Mouse (Mus musculus) ovary, postnatal 14 days (tissue): ENCODE results near the gene Tnfsf13b.
A peak's percentile ranks its signal among the peaks of the same experiment; 100 is the strongest.

Source experiments
- DNase-seq: peaks from one replicate; pipeline ENCODE4 v3.0.0; 2022; ENCODE audit warnings: low spot score

Tnfsf13b gene

DNA sequence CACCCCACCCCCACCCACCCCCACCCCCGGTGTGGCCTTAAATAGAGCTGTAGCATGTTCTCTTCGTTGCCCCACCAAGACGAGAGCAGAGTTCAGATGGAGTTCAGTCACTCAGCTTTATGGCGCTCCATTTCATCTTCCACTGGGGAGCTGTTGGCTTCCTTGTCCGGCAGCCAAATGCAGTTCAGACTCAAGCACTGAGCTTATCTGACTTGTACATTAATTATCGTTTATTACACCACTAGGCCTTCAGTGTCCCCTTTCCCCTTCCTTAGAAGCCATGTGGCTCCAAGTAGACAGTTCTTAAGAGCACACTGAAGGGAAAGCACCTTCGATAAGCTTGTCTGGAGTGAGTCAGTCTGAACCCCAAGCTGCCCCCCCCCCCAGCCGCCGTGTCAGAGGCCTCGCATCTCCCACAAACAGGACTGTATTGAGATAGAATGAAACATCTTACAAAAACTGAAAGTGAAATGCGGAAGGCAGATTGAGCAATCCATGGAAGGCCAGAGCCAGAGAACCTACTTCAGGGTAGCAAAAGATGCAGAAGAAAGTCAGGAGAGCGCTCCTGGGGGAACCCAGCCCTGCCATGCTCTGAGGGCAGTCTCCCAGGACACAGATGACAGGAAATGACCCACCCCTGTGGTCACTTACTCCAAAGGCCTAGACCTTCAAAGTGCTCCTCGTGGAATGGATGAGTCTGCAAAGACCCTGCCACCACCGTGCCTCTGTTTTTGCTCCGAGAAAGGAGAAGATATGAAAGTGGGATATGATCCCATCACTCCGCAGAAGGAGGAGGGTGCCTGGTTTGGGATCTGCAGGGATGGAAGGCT is at the start of gene Tnfsf13b:
Gene Tnfsf13b, plus strand, starts transcription at position 312 of the 830 bp plus-strand sequence.
- peak; percentile 12 for DNase-seq

DNA sequence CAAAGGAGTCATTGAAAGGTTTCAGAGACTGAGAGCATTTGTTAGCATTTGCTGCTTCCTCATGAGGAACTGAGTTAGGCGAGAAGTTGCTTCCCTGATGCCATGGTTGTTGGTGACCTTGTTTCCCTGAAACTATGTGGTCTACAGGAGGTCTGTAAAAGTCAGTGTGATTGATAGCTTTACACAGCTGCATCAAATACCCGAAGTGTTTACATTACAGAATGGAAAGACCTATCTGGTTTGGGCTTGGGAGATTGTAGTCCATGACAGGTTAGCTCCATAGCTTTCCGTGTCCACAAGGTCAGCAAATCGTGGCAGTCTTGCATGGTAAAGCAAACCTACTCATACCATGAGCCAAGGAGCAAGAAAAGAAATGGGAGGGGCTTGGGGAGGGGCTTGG is 47.9 kb upstream of the Tnfsf13b start:
- no peak for DNase-seq

DNA sequence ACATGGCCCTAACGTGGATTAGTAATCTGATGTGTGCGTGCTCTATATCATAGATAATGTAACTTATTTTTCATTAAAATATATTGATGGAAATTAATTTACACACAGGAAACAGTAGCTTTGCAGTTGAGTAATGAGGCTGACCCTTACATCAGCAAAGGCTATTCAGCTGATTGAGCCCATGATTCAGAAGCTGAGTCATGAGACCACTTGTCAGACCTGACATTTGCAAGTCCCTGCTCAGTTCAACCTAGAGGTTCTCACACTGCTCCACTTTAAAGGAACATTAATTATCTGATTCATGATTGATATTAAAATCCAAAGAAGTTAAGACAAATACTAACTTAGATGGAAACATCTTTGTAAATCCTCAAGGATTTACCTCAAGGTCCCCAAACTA is 46.3 kb upstream of the Tnfsf13b start:
- DNase-seq = no peak

DNA sequence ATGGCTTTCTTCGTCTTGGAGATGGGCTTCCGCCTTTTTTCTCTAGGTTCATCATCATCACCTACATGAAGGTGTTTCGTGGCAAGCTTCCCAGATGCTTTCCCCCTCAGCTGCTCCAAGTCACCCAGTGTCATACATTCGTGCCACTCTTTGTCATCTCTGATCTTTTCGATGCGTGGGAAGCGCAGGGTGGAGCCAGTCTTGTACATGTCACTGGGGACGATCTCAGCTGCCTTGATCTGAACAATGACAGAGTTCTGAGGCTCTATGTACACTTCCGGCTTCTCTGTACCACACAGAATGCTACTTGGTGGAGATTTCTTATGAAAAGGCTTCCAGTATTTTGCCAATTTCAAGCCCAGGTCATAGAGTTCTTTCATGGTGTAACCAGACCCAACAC is 34.4 kb upstream of the Tnfsf13b start:
- no peak for DNase-seq

DNA sequence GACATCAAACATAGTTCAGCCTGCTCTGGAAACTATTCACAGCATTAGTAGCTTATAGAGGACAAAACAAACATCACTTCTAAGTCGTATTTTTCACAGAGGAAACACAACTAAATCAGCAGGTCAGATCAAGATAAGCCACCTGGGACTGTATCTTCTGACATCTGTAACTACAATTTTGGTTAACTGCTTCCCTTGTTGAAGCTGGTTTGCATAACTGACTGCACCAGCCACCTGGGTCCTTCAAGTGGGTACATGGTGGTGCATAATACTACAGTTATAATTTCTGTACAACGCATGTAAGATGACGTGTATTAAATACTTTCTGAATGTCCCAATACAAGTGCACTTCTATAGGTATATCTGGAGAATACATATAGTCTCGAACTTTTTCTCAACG is 31.0 kb upstream of the Tnfsf13b start:
- DNase-seq = no peak

DNA sequence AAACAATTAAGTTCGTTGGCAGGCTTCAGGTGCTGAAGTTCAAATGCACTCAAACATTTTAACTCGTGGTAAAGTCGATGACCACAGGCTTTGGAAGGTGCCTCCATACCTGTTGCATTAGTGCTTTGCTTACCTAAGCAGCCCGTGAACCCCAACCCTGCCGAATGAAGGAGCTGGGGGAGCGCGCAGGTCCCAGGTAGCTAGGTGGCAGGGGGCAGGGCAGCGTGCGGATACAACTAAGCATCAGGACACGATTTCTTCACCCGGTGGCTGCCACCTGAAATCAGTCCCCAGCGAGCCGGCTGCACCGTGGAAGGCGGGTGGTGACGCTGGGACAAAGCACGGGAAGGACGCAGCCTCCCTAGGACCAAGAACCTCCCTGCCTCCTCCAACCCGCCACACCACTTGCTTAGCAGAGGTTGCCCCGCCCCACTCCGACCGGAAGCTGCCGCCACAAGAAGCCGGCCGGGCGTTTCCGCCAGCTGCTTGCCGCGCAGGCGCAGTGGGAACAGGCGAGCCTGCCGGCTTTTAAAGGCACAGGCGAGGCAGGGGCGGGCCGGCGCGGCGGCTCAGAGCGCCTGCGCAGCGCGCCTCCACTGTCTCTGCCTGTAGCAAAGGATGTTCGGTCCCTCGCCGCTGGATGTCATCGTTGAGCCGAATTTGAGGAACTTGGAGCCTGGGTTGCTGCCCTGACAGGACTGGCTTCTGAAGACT is 30.2 kb upstream of the Tnfsf13b start:
- peak; percentile 94 for DNase-seq

DNA sequence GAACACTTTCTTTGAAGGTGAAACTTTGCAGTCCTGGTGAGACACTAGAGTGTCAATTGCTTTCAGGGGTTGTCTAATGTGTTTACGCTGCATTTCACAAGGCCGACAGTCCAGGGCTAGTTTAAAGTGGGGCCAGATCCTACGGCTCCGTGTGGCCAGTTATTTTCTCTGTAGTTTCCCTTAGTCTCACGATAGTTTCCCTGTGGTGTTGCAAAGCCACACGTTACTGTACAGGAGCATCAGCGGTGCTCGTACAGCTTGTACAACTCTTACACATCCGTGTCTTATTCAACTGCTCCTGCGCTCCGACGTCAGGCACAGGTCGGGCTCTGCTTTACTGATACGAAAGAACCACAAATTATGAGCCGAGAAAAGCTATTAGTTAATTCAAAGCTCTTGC is 29.3 kb upstream of the Tnfsf13b start:
- DNase-seq = no peak

DNA sequence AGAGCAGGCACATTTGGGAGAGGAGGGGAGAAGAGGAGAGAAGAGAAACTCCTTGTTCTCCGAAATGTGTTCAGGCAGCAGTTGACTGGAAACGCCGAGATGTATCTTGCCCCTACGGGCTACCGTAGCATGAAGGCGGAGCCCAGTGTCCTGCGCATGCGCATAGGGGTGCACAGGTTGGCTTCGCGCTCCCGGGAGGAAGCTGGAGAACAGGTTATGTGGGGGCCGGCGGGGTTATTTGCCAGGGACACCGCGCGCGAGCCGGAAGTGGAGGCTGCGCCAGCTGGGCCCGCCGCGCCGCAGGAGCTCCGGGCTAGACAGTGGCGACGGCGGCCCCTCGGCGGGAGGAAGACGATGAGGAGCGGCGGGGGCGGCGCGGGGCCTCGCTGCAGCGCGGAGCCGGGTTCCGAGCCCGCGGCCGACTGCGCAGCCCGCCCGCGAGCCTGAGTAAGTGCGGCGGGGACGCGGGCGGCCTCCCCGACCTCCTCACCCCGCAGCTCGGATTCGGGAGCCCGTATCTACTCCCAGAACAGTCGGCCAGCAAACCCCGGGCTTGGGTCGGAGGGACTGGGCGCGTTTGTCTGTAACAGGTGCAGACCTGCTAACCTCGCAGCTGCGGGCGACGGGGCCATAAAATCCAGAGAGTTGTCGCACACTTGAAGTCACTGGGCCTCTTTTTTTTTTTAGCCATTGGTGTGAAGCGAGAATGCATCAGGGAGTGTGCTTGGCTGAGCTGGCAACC is 28.5 kb upstream of the Tnfsf13b start, which contains the start of the genes Lig4 and Abhd13:
Gene Lig4, minus strand, starts transcription at position 114 of the 742 bp plus-strand sequence.
Gene Abhd13, plus strand, starts transcription at position 135 of the 742 bp plus-strand sequence.
- peak; percentile 99 for DNase-seq

DNA sequence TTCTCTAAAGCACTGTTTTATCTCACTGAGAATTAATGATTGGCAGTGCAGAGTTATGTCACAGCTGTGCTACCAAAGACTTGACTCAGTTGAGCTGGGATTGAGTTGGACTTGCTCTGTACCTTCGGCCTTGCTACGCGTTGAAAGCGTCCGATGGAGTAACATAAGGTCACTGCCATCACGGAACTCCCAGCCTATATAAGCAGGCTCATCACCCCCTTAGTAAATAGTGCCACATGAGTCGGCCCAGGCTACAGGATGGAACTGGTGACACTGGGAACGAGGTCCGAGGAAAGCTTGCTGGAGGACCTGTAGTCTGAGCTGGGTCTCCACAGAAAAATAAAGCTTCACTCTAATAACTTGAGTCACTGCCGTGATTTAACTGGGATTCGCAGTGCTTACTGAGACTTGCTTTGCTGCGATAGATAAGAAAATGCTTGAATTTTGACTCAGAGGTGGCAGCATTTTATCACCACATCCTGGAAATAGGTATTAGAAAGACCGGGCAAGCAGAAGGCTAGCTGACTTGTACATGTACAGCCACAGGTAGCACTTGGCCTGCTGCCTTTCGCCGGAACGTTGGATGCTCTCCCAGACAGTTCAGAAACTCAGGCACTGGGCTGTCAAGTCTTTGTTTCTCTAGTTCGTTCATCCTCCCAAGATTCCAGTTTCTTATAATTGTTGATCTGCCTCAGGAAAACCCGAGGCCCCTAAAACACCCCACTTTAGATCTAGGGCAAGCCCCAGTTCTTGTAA is 27.6 kb upstream of the Tnfsf13b start:
- DNase-seq = no peak

DNA sequence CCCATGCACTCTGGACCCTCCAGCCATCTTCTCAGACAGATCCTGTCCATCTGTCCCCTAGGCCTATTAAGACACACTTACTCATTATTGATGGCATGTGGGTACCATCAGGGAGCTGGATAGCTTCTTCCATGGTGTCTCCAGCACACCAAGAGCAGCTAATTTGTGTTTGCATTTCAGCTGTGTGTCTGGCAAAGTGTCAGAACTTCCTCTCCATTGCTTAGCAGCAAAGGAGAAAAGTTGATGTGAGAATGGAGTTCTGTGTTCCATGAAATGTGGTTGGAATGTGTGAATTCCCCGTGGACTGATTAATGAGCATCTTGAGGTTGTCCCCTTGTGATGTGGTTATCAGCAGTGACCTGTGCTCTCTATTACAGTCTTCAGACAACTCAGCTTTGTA is 26.5 kb upstream of the Tnfsf13b start:
- no peak for DNase-seq

DNA sequence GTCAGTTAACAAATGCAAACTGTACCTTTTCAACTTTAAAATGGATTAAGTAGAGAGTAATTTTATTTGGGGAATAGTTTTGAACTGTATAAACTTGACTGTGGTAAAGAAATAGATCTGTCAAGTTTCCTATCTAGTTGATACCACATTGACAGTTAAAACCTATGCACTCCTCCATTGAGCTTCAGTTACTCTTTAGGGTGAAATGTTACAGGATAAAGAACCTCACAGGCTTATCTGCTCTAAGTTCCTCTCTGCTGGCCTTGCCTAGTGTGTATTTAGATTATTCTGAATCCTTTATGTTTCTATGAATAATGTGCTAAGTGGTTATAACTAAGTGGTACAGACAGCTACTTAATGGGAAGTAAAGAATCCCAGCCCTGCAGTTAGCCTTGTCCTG is 26.1 kb upstream of the Tnfsf13b start:
- DNase-seq = no peak

DNA sequence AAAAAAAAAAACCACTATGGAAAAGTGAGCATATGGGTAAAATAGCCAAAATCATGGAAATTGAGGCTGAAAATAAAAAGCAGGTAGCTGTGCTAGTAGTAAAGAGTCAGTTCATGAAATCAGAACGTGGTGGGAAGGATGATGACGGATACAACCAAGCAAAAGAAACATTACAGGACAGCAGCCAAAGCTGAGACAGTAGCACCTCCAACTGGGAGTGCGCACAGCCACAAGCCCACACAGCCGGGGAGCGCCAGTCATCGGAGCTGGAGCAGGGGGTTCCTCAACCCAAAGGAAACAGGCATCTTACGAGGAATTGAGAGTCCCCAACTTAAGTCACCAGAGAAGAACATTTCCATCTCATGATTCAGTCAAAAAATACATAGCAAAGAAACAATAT is 2.2 kb upstream of the Tnfsf13b start:
- no peak for DNase-seq

DNA sequence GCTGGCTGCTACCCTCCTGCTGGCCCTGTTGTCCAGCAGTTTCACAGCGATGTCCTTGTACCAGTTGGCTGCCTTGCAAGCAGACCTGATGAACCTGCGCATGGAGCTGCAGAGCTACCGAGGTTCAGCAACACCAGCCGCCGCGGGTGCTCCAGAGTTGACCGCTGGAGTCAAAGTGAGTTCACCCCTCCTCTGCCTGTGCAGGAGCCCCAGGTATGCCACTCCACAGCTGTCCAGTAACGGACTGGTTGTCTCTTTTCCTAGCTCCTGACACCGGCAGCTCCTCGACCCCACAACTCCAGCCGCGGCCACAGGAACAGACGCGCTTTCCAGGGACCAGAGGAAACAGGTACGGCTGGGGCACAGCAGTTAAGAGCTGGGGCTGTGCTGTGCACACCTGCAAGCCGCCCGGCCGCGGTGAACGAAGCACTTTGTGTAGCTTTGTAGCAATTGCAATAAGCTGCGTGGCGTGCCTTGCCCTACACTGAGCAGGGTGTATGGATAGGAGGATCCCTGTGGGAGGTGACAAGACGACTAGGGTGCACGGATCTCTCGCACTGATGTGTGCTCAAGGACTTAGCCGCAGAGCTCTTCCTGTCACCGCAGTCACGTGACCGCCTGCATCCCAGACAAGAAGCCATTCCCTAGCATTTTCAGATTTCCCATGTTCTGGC is 856 bp downstream of the Tnfsf13b start:
- no peak for DNase-seq

DNA sequence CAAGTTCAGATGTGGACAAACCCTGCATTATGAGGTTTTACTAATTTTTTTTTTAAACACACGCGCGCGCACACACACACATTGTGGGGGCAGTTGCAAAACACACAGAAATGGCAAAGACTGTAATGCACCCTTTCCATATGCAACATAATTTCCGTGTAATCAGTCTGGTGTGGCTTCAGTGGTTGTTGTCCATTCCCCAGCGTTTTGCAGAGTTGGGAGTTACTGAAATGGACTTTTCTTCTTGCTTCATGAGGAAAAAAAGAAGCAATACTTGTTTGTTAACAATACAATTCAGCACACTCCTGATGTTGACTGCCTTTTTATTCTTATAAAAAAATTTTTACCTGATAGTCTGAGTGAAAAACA is 1.4 kb downstream of the Tnfsf13b start:
- no peak for DNase-seq

DNA sequence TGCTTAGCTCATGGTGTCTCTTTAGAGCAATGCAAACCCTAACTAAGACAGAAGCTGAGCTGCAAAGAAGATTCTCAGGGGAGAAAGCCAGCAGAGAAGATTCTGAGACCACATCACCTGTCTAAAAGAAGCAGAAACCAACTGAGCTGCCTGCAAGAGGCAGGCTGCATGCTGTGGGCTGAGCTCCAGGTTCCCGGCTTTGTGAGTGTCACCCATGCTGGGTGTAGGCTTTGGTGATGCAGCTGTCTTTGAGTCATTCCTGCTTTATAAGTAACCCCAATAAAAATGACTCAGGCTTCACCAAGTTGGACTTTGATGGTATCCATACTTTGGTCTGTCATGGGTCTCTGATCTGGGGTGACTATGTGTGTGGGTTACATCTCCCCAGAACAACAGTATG is 10.0 kb downstream of the Tnfsf13b start:
- DNase-seq = no peak

DNA sequence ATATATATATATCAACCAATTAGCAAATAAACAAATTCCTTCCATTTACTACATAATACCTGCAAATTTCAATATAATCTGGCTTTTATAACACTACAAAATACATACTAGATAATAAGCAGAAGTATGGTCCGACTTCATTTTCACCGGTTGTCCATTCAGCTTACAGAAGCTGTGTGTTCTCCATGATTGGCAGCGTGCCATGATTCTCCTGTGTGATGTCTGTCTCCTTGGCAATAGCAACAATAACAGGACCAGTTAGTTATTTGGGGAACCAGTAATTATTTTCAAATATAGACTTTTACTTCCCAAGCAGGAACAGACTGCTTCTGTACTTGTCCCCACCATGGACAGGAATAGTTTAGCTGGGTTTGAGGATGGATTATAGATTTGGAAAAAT is 11.0 kb downstream of the Tnfsf13b start:
- no peak for DNase-seq

DNA sequence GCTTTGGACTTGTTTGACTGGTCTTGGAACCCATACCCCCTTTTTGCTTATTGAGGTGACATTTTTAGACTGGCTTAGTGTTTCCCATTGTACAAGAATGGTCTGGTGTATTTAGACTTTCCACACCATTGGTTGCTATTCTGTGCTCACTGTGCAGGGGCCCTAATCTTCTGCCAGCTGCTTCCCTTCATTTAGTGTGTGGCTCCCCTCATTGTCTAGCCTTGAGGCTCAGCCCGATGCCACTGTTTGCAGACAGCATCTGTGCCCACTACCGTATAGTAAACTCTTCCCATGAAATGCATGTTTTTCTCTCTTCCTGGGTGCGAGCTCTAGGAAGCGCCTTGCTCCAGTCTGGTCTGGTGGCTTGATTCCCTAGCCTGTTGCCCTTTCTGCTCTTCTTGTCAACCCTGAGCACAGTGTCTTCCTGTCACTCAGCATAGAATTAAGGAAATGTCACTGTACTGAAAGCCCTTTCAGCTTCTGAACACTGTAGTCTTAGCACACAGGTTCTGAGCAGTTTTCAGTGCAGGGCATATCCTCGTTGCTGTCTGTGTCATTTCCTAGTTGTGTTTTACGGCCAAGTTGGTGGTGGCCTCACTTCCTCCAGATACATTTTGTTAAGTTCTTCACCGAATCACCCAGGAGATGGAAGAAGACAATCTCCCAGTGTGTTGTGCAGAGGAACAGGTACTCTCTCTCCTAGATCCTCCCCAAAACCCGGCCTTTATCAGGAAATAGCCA is 24.2 kb downstream of the Tnfsf13b start:
- no peak for DNase-seq

DNA sequence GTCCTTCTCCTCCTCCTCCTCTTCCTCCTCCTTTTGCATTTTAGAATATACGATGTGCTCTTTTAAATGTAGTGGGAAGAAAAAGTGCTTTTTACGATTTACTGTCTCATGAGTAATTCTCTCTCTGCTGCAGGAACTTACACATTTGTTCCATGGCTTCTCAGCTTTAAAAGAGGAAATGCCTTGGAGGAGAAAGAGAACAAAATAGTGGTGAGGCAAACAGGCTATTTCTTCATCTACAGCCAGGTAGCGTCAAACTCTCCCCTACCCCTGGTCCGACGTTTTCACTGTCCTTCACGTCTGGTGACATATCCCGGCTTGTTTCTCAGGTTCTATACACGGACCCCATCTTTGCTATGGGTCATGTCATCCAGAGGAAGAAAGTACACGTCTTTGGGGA is 24.9 kb downstream of the Tnfsf13b start:
- DNase-seq = no peak

DNA sequence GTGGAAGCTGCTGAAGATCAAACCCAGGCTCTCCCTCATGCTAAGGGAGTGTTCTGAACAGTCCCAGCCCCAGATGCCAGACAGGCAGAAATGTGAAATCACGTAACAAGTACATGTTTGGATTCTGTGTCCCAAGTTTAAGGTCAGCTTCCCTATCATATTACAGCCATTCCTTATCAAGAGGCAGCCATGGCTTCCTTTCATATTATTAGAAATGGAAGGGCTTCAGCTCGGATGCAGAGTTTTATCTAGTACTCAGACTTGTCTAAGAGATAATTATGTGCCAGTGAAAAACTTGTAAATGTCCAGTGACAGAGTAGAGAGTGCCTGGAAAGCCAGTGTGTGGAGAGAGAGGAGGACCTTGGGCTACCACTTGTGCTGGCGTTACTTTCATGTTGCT is 34.6 kb downstream of the Tnfsf13b start:
- no peak for DNase-seq

DNA sequence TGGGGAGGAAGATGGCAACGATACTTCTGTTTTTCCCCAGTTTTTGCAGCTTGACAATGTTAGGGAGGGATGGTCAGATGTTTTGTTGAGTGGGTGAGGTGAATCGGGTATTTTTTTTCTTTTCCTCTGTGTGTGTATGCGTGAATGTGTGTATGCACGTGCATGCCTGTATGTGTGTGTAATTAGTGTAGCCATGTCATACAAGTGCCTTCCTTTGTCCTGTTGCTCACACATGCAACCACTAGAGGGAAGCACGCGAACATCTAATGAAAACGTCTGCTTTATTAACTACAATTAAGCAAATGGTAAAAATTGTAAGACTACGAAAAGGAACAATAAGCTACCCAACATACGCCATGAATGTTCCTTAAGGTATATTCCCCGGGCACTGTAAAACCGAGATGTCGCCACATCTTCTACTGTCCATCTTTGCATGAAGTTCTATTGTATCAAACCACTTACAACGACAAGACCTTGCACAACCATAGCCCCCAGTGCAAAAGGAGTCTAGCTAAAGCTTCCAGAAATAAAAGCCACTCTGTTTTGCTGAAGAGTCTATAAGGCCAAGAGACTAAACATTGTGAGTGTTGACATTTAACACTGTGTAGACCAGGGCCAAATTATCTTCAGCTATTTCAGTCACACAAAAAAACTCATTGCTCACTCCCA is 37.7 kb downstream of the Tnfsf13b start:
- DNase-seq = peak; percentile 26
